Mouse (Mus musculus) left cerebral cortex, adult 6 months (tissue): ENCODE results near the gene Kcnd1. TPM values are rescaled to one million over a fixed set of nuclear protein-coding genes. Genes with fewer than 3 reads are reported as not detected.

Experiments used
- long read RNA-seq, 2 experiments: library from polyadenylated mRNA; unstranded; transcript quantifications; one replicate each; pipeline ENCODE4 v2.0.0; 2019 to 2020
- polyA plus RNA-seq: library from polyadenylated mRNA; unstranded; fragments of <200 nt; fragmentation: Nextera tagmentation; gene quantifications from 2 replicates; pipeline ENCODE4 v1.2.3, GENCODE M21; 2021

The Kcnd1 gene
- polyA plus RNA-seq = 3.7 and 5.4 TPM in 2 replicates
- long read RNA-seq, experiment 1, full-length matches to known transcripts = 3 of 16 reads
- long read RNA-seq, experiment 1, partial matches to known transcripts = 4 of 16 reads
- long read RNA-seq, experiment 1, other reads (novel, unspliced or antisense) = 9 of 16 reads
- long read RNA-seq, experiment 2, partial matches to known transcripts = 0 of 3 reads
- long read RNA-seq, experiment 2, other reads (novel, unspliced or antisense) = 3 of 3 reads

DNA sequence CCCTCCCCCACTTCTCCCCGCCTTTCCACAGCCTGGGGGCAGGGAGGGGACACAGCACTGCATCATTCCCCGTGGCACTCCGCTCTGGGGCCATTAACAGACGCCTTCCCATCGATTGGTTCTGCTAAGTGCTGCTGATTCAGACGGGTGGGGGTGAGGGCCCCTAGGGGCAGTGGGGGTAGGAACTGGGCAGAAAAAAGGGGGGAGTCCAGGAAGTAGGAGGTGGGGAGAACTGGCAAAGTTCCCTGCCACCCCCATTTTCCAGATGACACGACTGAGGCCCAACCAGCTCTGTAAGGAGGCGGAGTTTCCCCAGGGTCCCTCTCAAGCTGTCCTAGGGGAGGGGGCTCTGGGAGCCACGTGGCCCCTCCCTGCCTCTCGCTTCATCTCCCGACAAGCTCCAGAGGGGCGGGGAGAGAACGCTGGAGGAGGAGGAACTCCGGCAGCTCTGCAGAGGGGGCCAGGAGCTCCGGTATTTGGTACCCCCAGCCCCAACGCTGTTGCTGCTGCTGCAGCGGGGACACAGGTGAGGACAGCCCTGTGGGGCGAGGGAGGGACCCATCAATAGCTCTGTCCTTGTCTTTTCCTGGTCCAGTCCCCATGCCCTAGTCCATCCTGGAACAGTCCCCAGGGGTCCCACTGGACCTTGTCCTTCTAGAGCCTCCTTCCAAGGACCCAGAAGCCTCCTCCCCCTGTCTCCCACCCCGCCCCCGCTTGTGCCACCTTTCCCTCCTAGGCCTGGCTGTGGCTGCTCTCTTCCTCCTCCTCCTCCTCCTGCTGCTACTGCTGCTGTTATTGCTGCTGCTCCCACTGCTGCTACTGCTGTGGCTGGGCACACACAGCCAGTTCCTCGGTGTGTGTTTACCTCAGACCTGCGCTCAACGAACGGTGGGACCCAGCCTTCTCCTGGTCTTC lies at the start of gene Kcnd1:
Gene Kcnd1 (plus strand): TSS at position 425 of the 915 bp plus-strand sequence.

DNA sequence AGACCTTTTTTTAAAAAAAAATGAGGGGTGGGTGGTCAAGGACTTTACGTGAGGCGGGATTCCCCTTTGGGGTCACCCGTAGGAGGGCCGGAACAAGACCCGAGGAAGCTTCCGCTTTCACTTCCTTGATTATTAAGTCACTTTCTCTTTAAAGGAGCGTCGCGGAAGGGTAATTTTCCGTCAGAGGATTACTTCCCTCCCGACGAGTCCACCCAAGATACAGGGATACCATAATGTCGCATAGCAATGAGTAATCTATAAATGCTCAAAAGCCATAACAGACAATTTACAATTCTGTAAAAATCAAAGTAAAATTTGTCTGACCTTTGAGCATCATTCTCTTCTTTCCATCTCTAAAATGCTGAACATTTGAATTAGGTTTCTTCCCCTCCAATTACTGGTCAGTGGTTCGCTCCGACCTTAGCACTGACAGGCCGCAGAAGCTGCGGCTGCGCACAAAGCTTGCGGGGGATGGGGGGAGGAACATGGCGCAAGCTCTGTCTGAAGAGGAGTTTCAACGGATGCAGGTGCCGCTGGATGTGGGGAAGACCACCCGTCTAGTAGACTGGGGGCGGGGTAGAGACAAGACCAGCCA lies 32.5 kb upstream of the Kcnd1 start, which contains the start of gene Gripap1:
Gene Gripap1 (plus strand): TSS at position 224 of the 595 bp plus-strand sequence.

DNA sequence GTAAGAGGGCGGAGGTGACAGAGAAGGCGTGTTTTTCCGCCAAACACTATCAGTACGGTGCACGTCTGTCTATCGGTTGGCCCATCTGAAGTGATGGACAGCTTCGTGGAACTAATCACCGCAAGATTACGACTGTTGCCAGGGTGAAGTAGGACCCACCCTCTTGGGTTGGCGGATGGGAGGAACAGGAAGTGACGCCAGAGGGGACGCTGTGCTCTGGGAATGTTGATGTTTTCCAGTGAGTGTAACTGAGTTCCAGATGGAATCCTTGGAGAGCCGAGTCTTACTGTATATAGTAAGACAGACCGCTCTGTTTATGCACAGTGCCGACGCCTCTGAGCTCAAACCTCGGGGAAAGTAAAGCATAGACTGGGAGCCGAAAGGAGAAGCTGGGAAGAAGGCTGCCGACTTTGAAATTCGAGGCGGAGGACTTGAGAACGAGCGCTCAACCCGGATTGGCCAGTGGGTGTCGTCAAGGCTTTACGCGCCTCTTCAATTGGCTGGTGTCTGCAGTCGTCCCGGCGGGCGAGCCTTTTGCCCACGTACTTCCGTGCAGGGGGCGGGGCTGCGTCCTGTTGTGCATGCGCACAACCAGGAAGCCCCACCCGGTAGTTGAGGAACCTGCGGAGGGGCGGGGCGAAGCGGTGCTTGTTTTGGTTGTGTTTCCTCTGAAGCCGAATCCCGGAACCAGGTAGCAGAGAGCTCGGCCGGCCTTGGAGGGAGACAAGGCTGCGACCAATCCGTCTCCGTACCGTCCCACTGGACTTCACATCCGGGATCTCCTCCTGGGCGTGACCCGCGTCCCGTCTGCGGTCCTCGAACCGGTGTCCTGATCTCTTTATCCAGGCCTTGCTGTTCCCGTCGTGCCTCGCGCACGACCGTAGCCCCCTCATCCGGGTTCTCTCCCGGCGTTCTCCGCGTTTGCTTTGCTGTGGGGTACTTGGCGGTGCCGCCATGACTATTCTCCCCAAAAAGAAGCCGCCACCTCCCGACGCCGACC lies 19.4 kb downstream of the Kcnd1 start, which contains the start of gene Otud5:
Gene Otud5 (plus strand): TSS at position 202 of the 1,000 bp plus-strand sequence.

DNA sequence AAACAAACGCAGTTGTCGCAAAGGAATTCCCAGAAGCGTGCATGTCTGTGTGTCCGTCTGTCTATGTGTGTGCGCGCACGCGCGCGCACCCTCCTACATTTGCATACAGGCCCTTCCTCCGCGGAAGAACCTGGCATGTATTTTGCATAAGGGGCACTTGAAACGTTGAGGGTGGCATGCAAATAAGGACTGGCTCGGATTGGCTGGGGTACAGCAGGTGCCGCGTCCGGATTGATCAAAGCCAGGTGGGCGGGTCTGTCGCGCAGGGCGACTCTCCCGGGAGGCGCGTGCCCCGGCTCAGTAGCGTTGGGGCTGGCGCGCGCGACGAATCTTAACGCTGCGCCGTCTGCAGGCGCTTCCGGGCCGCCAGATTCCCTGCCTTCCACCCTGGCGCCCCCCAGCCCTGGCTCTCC lies 55.9 kb downstream of the Kcnd1 start, which contains the start of gene Pim2:
Gene Pim2 (plus strand): TSS at position 256 of the 413 bp plus-strand sequence.

DNA sequence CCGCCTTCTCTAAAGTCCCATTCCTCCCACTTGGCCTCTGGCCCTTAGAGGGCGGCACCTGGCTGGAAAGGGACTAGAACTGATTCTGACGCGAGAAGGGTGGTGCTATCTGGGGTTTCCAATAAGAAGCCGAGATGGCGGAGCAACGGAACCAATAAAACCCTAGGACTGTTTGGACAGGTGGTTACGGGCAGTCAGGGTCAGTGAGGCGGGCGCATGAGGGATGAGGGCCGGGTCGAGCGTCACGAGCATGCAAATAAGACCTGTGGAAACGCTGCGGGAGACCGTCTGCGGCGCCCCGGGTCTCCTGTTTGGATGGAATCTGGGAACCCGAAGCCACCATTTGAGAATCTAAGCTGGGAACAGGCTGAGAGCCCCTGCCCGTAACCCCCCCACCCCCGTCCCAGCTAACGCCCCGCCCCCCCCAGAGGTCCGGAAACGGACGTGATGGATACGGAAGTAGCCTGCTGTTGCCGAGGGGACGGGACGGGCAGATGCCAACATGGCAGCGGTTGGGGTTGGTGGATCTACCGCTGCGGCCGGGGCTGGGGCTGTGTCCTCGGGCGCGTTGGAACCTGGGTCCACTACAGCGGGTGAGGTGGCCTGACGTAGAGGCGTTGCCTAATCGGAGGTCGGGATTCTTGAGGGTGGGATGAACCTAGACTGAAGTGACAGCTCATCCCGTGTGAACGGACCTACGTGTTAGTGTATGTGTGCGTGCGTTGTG lies 61.9 kb downstream of the Kcnd1 start, which contains the start of gene Slc35a2:
Gene Slc35a2 (plus strand): TSS at position 188 of the 727 bp plus-strand sequence.

Other genes starting within 250 kb of the Kcnd1 start
- gene Foxp3, start 248.6 kb upstream of the Kcnd1 start, polyA plus RNA-seq = 0.49 TPM in 1 of 2 replicates, not detected in the other
- gene Ppp1r3f, start 248.0 kb upstream of the Kcnd1 start, polyA plus RNA-seq = 3.3 and 13.6 TPM in 2 replicates
- gene Ccdc22, start 216.8 kb upstream of the Kcnd1 start, polyA plus RNA-seq = 21.8 and 27.4 TPM in 2 replicates
- not detected in 2 replicates for gene Cacna1f, start 215.2 kb upstream of the Kcnd1 start, polyA plus RNA-seq
- 229 and 565 TPM in 2 replicates for gene Syp, start 183.8 kb upstream of the Kcnd1 start, polyA plus RNA-seq
- gene Prickle3, start 165.0 kb upstream of the Kcnd1 start, polyA plus RNA-seq = 1.1 and 1.3 TPM in 2 replicates
- 12.5 and 19.4 TPM in 2 replicates for gene Plp2, start 150.9 kb upstream of the Kcnd1 start, polyA plus RNA-seq
- gene Magix, start 141.0 kb upstream of the Kcnd1 start, polyA plus RNA-seq = 0.20 and 0.41 TPM in 2 replicates
- 14.0 and 20.9 TPM in 2 replicates for gene Gpkow, start 125.2 kb upstream of the Kcnd1 start, polyA plus RNA-seq
- 16.0 and 48.4 TPM in 2 replicates for gene Wdr45, start 108.0 kb upstream of the Kcnd1 start, polyA plus RNA-seq
- 0.53 TPM in 1 of 2 replicates, not detected in the other for gene Gm45208, start 100.0 kb upstream of the Kcnd1 start, polyA plus RNA-seq
- gene Praf2, start 93.8 kb upstream of the Kcnd1 start, polyA plus RNA-seq = 110 and 132 TPM in 2 replicates
- 7.5 and 8.8 TPM in 2 replicates for gene Ccdc120, start 71.4 kb upstream of the Kcnd1 start, polyA plus RNA-seq
- 7.3 and 12.4 TPM in 2 replicates for gene Tfe3, start 59.7 kb upstream of the Kcnd1 start, polyA plus RNA-seq
- 35.3 and 40.6 TPM in 2 replicates for gene Gripap1, start 32.5 kb upstream of the Kcnd1 start, polyA plus RNA-seq
- gene Otud5, start 19.1 kb downstream of the Kcnd1 start, polyA plus RNA-seq = 6.5 and 37.5 TPM in 2 replicates
- gene Pim2, start 56.0 kb downstream of the Kcnd1 start, polyA plus RNA-seq = 34.2 and 39.8 TPM in 2 replicates
- gene Slc35a2, start 61.7 kb downstream of the Kcnd1 start, polyA plus RNA-seq = 17.0 and 19.7 TPM in 2 replicates
- gene Pqbp1, start 77.0 kb downstream of the Kcnd1 start, polyA plus RNA-seq = 64.3 and 77.7 TPM in 2 replicates
- gene Timm17b, start 77.1 kb downstream of the Kcnd1 start, polyA plus RNA-seq = 52.7 and 64.9 TPM in 2 replicates
- not detected in 2 replicates for gene Gm10491, start 85.5 kb downstream of the Kcnd1 start, polyA plus RNA-seq
- gene Gm10490, start 87.3 kb downstream of the Kcnd1 start, polyA plus RNA-seq = not detected in 2 replicates
- 460 and 1,161 TPM in 2 replicates for gene Pcsk1n, start 97.5 kb downstream of the Kcnd1 start, polyA plus RNA-seq
- gene Eras, start 106.3 kb downstream of the Kcnd1 start, polyA plus RNA-seq = not detected in 2 replicates
- gene Hdac6, start 125.6 kb downstream of the Kcnd1 start, polyA plus RNA-seq = 9.2 and 9.8 TPM in 2 replicates
- not detected in 2 replicates for gene Gata1, start 155.8 kb downstream of the Kcnd1 start, polyA plus RNA-seq
- 0.33 TPM in 1 of 2 replicates, not detected in the other for gene Glod5, start 196.2 kb downstream of the Kcnd1 start, polyA plus RNA-seq